Mouse (Mus musculus) cerebellum, adult 9-11 months (tissue): Measurements from ENCODE around the gene Gulp1.
A peak's percentile ranks its signal among the peaks of the same experiment; 100 is the strongest.

Experiments used
- DNase-seq: peaks from one replicate; pipeline ENCODE4 v3.0.0; 2022

The Gulp1 gene

GRCm38 (mm10) chr1:44551461-44552370 lies at the start of gene Gulp1:
TSS of gene Gulp1 (plus strand) at chr1:44551511.
- DNase-seq: peak; percentile 8

- no peak for DNase-seq
These were observed 1.1 kb upstream of the Gulp1 start for GRCm38 (mm10) chr1:44550261-44550660.

- DNase-seq: peak; percentile 25
These were observed 1.1 kb downstream of the Gulp1 start for GRCm38 (mm10) chr1:44552371-44552841.

- peak; percentile 2 for DNase-seq
These were observed 2.0 kb downstream of the Gulp1 start for GRCm38 (mm10) chr1:44553166-44553898.

- DNase-seq: no peak
These were observed 16.1 kb downstream of the Gulp1 start for GRCm38 (mm10) chr1:44567431-44567830.

GRCm38 (mm10) chr1:44568296-44568695 lies 17.0 kb downstream of the Gulp1 start:
- DNase-seq: no peak

GRCm38 (mm10) chr1:44576001-44576400 lies 24.7 kb downstream of the Gulp1 start:
- no peak for DNase-seq

GRCm38 (mm10) chr1:44576610-44577009 lies 25.3 kb downstream of the Gulp1 start:
- no peak for DNase-seq

GRCm38 (mm10) chr1:44580390-44580789 lies 29.1 kb downstream of the Gulp1 start:
- no peak for DNase-seq

- no peak for DNase-seq
These were observed 33.6 kb downstream of the Gulp1 start for GRCm38 (mm10) chr1:44584886-44585385.

GRCm38 (mm10) chr1:44591742-44592141 lies 40.4 kb downstream of the Gulp1 start:
- DNase-seq: no peak

- no peak for DNase-seq
These were observed 41.8 kb downstream of the Gulp1 start for GRCm38 (mm10) chr1:44593109-44593508.

GRCm38 (mm10) chr1:44598312-44598711 lies 47.0 kb downstream of the Gulp1 start:
- DNase-seq: no peak

GRCm38 (mm10) chr1:44613294-44614041 lies 62.2 kb downstream of the Gulp1 start:
- no peak for DNase-seq

GRCm38 (mm10) chr1:44618751-44619150 lies 67.4 kb downstream of the Gulp1 start:
- no peak for DNase-seq

- DNase-seq: no peak
These were observed 83.2 kb downstream of the Gulp1 start for GRCm38 (mm10) chr1:44634481-44634880.

GRCm38 (mm10) chr1:44645678-44646276 lies 94.5 kb downstream of the Gulp1 start:
- DNase-seq: no peak

- no peak for DNase-seq
These were observed 127.7 kb downstream of the Gulp1 start for GRCm38 (mm10) chr1:44678974-44679373.

GRCm38 (mm10) chr1:44679415-44679814 lies 128.1 kb downstream of the Gulp1 start:
- no peak for DNase-seq

GRCm38 (mm10) chr1:44682556-44682955 lies 131.2 kb downstream of the Gulp1 start:
- no peak for DNase-seq

GRCm38 (mm10) chr1:44683723-44684122 lies 132.4 kb downstream of the Gulp1 start:
- no peak for DNase-seq

- DNase-seq: no peak
These were observed 169.6 kb downstream of the Gulp1 start for GRCm38 (mm10) chr1:44720785-44721410.
